In genomic region chr2:167950681-167951080, GRCm38 (mm10) we compare ENCODE assay signal across 14 mouse cellular contexts. TPM values are rescaled to one million over a fixed set of nuclear protein-coding genes. Genes with fewer than 3 reads are reported as not detected.
DNase-seq lines count a peak whose midpoint lies in the region; ATAC-seq and TF ChIP-seq lines count a peak whose summit lies in the region.
"Had no signal": no experiment of that assay in that cellular context is flagged by ENCODE, and none has a peak within 500 bp of the region (broad histone marks: within the 10 kb centered on the region; RNA-seq: fewer than 3 reads in every experiment).

No protein-coding gene starts in this region.

- H3K36me3 ChIP-seq in megakaryocyte, embryonic 14.5 days (replicated peaks; ENCODE audit: low read length): peaks cover 79% of the 10 kb centered on the region
- no peaks in the 10 kb centered on the region for H3K36me3 ChIP-seq in forebrain, embryonic 11.5 days (ENCODE audit: control insufficient read depth, insufficient read depth, low read length)

- no peak overlapping the region for H3K9ac ChIP-seq in forebrain, embryonic 11.5 days (ENCODE audit: low read length)

- no peak for ATAC-seq in megakaryocyte, adult 5-6 weeks (ENCODE audit: poor library complexity, severe bottlenecking)
- ATAC-seq in forebrain, embryonic 11.5 days (replicated peaks; ENCODE audit: low FRiP score): no peak
- ATAC-seq: hindbrain, embryonic 16.5 days had no signal

- WGBS in forebrain, embryonic 11.5 days: 91% methylated on average over 6 of the region's 6 CpGs

- TF ChIP-seq CTCF in gastrocnemius, adult 2 months (IDR thresholded peaks at IDR 0.05): no peak

- intact Hi-C loops in gastrocnemius, adult 2 months (cut with DNase I): no loop called here
- intact Hi-C loops in heart, postnatal 14 days (cut with DNase I): no loop called here
- intact Hi-C loops in gastrocnemius, postnatal 14 days (cut with DNase I; ENCODE audit: low total_unique reads): no loop called here

- DNase-seq in gastrocnemius, adult 2 months: no peak
- no peak for DNase-seq in gastrocnemius, postnatal 25 days
- peak; percentile 89 for DNase-seq in kidney, postnatal 14 days
- DNase-seq in forebrain, embryonic 11.5 days (ENCODE audit: low spot score): no peak
- no peak for DNase-seq in heart, postnatal 14 days
- DNase-seq in gastrocnemius, postnatal 14 days: no peak
- DNase-seq: cerebellum, adult 9-11 months; left cerebral cortex, postnatal 4 days; right cerebral cortex, postnatal 14 days had no signal

- H3K4me1 ChIP-seq in megakaryocyte, embryonic 14.5 days: peaks cover 100% of the 10 kb centered on the region
- H3K4me1 ChIP-seq in forebrain, embryonic 11.5 days (replicated peaks; ENCODE audit: control insufficient read depth, insufficient read depth, low read length): no peaks in the 10 kb centered on the region

- peak overlapping the region; percentile 56 for H3K27ac ChIP-seq in gastrocnemius, adult 2 months
- no peak overlapping the region for H3K27ac ChIP-seq in forebrain, embryonic 11.5 days (ENCODE audit: low read depth, low read length)
- H3K27ac ChIP-seq: forebrain, embryonic 10.5 days; heart, adult 2 months had no signal

- no peak overlapping the region for H3K4me2 ChIP-seq in forebrain, embryonic 11.5 days (ENCODE audit: low read depth, low read length, severe bottlenecking)

- no peaks in the 10 kb centered on the region for H3K27me3 ChIP-seq in megakaryocyte, embryonic 14.5 days (replicated peaks)
- H3K27me3 ChIP-seq in forebrain, embryonic 11.5 days (ENCODE audit: control insufficient read depth, insufficient read depth, low read length): no peaks in the 10 kb centered on the region

- no peak overlapping the region for H3K4me3 ChIP-seq in gastrocnemius, adult 2 months
- H3K4me3 ChIP-seq in megakaryocyte, embryonic 14.5 days (replicated peaks): peak overlapping the region; percentile 81
- no peak overlapping the region for H3K4me3 ChIP-seq in forebrain, embryonic 11.5 days (ENCODE audit: low read depth, low read length)
- H3K4me3 ChIP-seq: forebrain, embryonic 10.5 days; heart, adult 2 months had no signal

- no peaks in the 10 kb centered on the region for H3K9me3 ChIP-seq in megakaryocyte, embryonic 14.5 days
- H3K9me3 ChIP-seq in forebrain, embryonic 11.5 days (ENCODE audit: control insufficient read depth, low read length): no peaks in the 10 kb centered on the region
- H3K9me3 ChIP-seq: forebrain, embryonic 10.5 days had no signal

RNA-seq across cellular contexts. Expression of gene Ptpn1, which starts 18.8 kb away (rescaled TPM):
- 10 to 100 TPM; 15.4 to 19.6 TPM for total RNA-seq in gastrocnemius, adult 2 months (2021)
- 10 to 100 TPM; 13.5 to 14.3 TPM for total RNA-seq in gastrocnemius, postnatal 25 days (2021)
- 120 and 139 TPM in 2 replicates for polyA plus RNA-seq in megakaryocyte, embryonic 14.5 days (2012; ENCODE audit: insufficient read depth, low replicate concordance)
- total RNA-seq in megakaryocyte, adult 5-6 weeks (2015): 49.1 and 54.8 TPM in 2 replicates
- total RNA-seq in megakaryocyte, adult 5-6 weeks (2017): 145 and 151 TPM in 2 replicates
- 73.0 and 80.0 TPM in 2 replicates for polyA plus RNA-seq in forebrain, embryonic 11.5 days (2014; fragmentation: Nextera tagmentation; extraction: Ambion mirVana)
- total RNA-seq in heart, postnatal 14 days (2021): 10 to 100 TPM; 24.0 to 27.8 TPM
- 10 to 100 TPM; 13.9 to 15.6 TPM for total RNA-seq in gastrocnemius, postnatal 14 days (2021)

RNA-seq across cellular contexts. Expression of gene Ripor3, which starts 59.7 kb away (rescaled TPM):
- under 1 TPM; 0.20 to 0.33 TPM for total RNA-seq in gastrocnemius, adult 2 months (2021)
- 1 to 10 TPM in 1 of 2 experiments, under 1 TPM in 1; 0.75 to 1.5 TPM for total RNA-seq in gastrocnemius, postnatal 25 days (2021)
- 123 and 438 TPM in 2 replicates for polyA plus RNA-seq in megakaryocyte, embryonic 14.5 days (2012; ENCODE audit: insufficient read depth, low replicate concordance)
- total RNA-seq in megakaryocyte, adult 5-6 weeks (2015): 0.20 TPM in 1 of 2 replicates, not detected in the other
- total RNA-seq in megakaryocyte, adult 5-6 weeks (2017): not detected in 2 replicates
- 0.72 and 1.00 TPM in 2 replicates for polyA plus RNA-seq in forebrain, embryonic 11.5 days (2014; fragmentation: Nextera tagmentation; extraction: Ambion mirVana)
- 1 to 10 TPM in 1 of 2 experiments, under 1 TPM in 1; 0.93 to 1.1 TPM for total RNA-seq in heart, postnatal 14 days (2021)
- 1 to 10 TPM; 1.6 to 1.7 TPM for total RNA-seq in gastrocnemius, postnatal 14 days (2021)
